Mouse (Mus musculus): ENCODE results near the gene Tacc2. TPM values are rescaled to one million over a fixed set of nuclear protein-coding genes. Genes with fewer than 3 reads are reported as not detected.
A peak's percentile ranks its signal among the peaks of the same experiment; 100 is the strongest.

Gene Tacc2
- polyA plus RNA-seq, 1 experiment from 2014 or later: 2.6 TPM

DNA sequence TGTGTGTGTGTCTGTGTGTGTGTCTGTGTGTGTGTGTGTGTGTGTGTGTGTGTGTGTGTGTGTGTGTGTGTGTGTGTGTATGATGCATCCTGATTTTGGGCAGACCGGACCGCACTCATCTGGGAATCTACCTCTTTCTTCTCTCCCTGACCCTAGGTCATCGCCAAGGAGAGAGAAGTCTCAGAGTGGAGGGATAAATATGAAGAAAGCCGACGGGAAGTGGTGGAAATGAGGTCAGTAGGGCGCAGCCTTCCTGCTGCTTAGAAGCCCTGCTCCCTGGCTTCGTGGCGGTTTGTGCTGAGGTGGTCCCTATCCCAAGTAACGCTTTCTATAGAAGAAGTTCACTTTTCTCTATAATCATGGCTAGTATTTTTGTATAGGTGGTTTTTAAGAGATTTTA lies 174.4 kb downstream of the Tacc2 start:
- no peak overlapping the region for H3K27ac ChIP-seq (replicated peaks)
- 52% methylated on average over 8 of the region's 9 CpGs for WGBS (ENCODE audit: insufficient replicate concordance)
- H3K27me3 ChIP-seq: no peaks in the 10 kb centered on the region
- H3K4me1 ChIP-seq (replicated peaks): no peaks in the 10 kb centered on the region
- no peaks in the 10 kb centered on the region for H3K9me3 ChIP-seq (replicated peaks)
- H3K4me2 ChIP-seq: no peak overlapping the region
- H3K9ac ChIP-seq: no peak overlapping the region
- no peaks in the 10 kb centered on the region for H3K36me3 ChIP-seq (replicated peaks)
- no peak overlapping the region for H3K4me3 ChIP-seq (replicated peaks)
- no peak for ATAC-seq (ENCODE audit: insufficient read depth)

DNA sequence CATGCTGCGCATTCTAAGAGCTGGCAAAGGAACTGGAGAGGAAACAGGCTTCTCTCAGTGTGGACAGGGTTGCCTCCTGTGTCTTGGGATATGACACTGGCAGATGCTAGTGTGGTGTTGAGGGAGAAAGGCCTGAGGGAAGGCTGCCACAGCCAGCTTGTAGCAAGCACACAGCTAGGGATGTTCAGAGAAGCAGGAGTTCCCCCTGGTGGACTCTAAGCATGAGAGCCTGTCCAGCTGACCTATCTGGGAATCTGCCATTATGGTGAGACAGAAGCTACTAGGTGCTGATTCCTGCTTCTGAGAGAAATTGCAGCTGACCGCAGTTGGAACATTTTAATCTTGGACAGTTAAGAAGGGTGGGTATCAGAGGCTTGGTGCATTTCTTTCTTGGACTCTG lies 177.6 kb downstream of the Tacc2 start:
- no peaks in the 10 kb centered on the region for H3K4me1 ChIP-seq (replicated peaks)
- no peaks in the 10 kb centered on the region for H3K36me3 ChIP-seq (replicated peaks)
- no peak overlapping the region for H3K27ac ChIP-seq (replicated peaks)
- no peak overlapping the region for H3K4me3 ChIP-seq (replicated peaks)
- H3K4me2 ChIP-seq: no peak overlapping the region
- WGBS (ENCODE audit: insufficient replicate concordance): 77% methylated on average over 2 of the region's 2 CpGs
- no peak overlapping the region for H3K9ac ChIP-seq
- no peaks in the 10 kb centered on the region for H3K9me3 ChIP-seq (replicated peaks)
- H3K27me3 ChIP-seq: no peaks in the 10 kb centered on the region
- ATAC-seq (ENCODE audit: insufficient read depth): no peak

- H3K9ac ChIP-seq: no peak overlapping the region
- H3K4me1 ChIP-seq (replicated peaks): no peaks in the 10 kb centered on the region
- no peak for ATAC-seq (ENCODE audit: insufficient read depth)
- H3K27ac ChIP-seq (replicated peaks): no peak overlapping the region
- no peak overlapping the region for H3K4me3 ChIP-seq (replicated peaks)
- H3K9me3 ChIP-seq (replicated peaks): no peaks in the 10 kb centered on the region
- WGBS (ENCODE audit: insufficient replicate concordance): 50% methylated on average over 7 of the region's 7 CpGs
- H3K36me3 ChIP-seq (replicated peaks): no peaks in the 10 kb centered on the region
- no peak overlapping the region for H3K4me2 ChIP-seq
- no peaks in the 10 kb centered on the region for H3K27me3 ChIP-seq
Observed at GRCm38 (mm10) chr7:130756343-130756835, 179.2 kb downstream of the Tacc2 start.

DNA sequence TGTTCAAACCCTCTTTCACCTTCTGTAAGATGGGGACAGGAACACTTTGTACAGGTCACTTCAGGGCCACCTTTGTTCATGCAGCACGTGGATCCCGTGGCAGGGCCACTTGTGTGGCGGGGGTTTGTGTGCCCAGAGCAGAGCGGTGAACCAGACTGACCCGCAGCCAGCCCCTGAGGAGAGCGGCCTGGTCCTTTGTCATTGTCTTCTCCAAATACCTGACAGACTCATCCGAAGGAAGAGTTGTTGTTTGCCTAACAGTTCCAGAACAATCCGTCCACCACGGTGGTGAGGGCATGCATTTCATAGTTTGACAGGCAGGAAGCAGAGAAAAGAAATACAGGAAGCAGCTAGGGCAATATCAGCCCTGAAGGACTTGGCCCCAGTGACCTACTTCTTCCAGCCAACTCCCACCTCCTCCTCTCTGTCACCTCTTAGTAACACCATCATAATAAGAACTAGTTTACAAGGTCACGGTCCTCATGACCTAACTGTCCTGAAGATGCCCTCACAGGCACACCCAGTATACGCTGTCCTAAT lies 180.2 kb downstream of the Tacc2 start:
- no peak for ATAC-seq (ENCODE audit: insufficient read depth)
- 54% methylated on average over 11 of the region's 11 CpGs for WGBS (ENCODE audit: insufficient replicate concordance)
- H3K9ac ChIP-seq: no peak overlapping the region
- no peak overlapping the region for H3K4me3 ChIP-seq (replicated peaks)
- no peak overlapping the region for H3K4me2 ChIP-seq
- no peaks in the 10 kb centered on the region for H3K36me3 ChIP-seq (replicated peaks)
- no peaks in the 10 kb centered on the region for H3K9me3 ChIP-seq (replicated peaks)
- H3K27me3 ChIP-seq: no peaks in the 10 kb centered on the region
- H3K27ac ChIP-seq (replicated peaks): no peak overlapping the region
- H3K4me1 ChIP-seq (replicated peaks): no peaks in the 10 kb centered on the region

GRCm38 (mm10) chr7:130762071-130762897 lies 185.0 kb downstream of the Tacc2 start:
- 37% methylated on average over 17 of the region's 17 CpGs for WGBS (ENCODE audit: insufficient replicate concordance)
- Histone ChIP-seq H3K4me2 (no peak overlapping the region), H3K4me1 (replicated peaks) (no peaks in the 10 kb centered on the region), H3K27me3 (no peaks in the 10 kb centered on the region), H3K9ac (no peak overlapping the region), H3K9me3 (replicated peaks) (no peaks in the 10 kb centered on the region), H3K4me3 (replicated peaks) (no peak overlapping the region), H3K36me3 (replicated peaks) (no peaks in the 10 kb centered on the region), H3K27ac (replicated peaks) (no peak overlapping the region)
- ATAC-seq (ENCODE audit: insufficient read depth): no peak

GRCm38 (mm10) chr7:130764160-130764559 lies 186.9 kb downstream of the Tacc2 start:
- H3K9ac ChIP-seq: no peak overlapping the region
- H3K36me3 ChIP-seq (replicated peaks): no peaks in the 10 kb centered on the region
- no peak overlapping the region for H3K27ac ChIP-seq (replicated peaks)
- H3K4me1 ChIP-seq (replicated peaks): no peaks in the 10 kb centered on the region
- no peak for ATAC-seq (ENCODE audit: insufficient read depth)
- no peaks in the 10 kb centered on the region for H3K27me3 ChIP-seq
- H3K4me3 ChIP-seq (replicated peaks): no peak overlapping the region
- 78% methylated on average over 17 of the region's 17 CpGs for WGBS (ENCODE audit: insufficient replicate concordance)
- H3K4me2 ChIP-seq: no peak overlapping the region
- no peaks in the 10 kb centered on the region for H3K9me3 ChIP-seq (replicated peaks)

- no peaks in the 10 kb centered on the region for H3K36me3 ChIP-seq (replicated peaks)
- no peaks in the 10 kb centered on the region for H3K9me3 ChIP-seq (replicated peaks)
- H3K9ac ChIP-seq: no peak overlapping the region
- H3K27me3 ChIP-seq: no peaks in the 10 kb centered on the region
- WGBS (ENCODE audit: insufficient replicate concordance): 66% methylated on average over 30 of the region's 30 CpGs
- no peak overlapping the region for H3K4me2 ChIP-seq
- ATAC-seq (ENCODE audit: insufficient read depth): no peak
- H3K27ac ChIP-seq (replicated peaks): no peak overlapping the region
- H3K4me1 ChIP-seq (replicated peaks): no peaks in the 10 kb centered on the region
- no peak overlapping the region for H3K4me3 ChIP-seq (replicated peaks)
Observed at GRCm38 (mm10) chr7:130766411-130767170, 189.4 kb downstream of the Tacc2 start.

DNA sequence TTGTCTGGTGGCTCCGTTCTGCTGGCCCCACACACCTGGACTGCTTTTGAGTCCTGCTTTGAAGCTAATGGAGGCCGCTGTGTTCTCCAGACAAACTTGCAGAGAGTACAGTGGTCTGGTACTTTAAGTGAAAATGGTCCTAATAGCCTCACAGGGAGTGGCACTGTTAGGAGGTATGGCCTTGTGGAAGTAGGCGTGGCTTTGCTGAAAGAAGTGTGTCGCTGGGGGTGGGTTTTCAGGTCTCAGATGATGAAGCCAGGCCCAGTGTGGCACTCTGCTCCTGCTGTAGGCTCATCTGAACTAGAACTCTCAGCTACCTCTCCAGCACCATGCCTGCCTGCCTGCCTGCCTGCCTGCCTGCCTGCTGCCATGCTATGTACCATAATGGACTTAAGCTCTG lies 190.9 kb downstream of the Tacc2 start:
- ATAC-seq (ENCODE audit: insufficient read depth): no peak
- Histone ChIP-seq H3K4me1 (replicated peaks) (no peaks in the 10 kb centered on the region; the same call in 1 of the 2 replicates), H3K36me3 (replicated peaks) (no peaks in the 10 kb centered on the region), H3K4me2 (no peak overlapping the region), H3K9ac (no peak overlapping the region), H3K27ac (replicated peaks) (no peak overlapping the region), H3K4me3 (replicated peaks) (no peak overlapping the region), H3K27me3 (no peaks in the 10 kb centered on the region), H3K9me3 (replicated peaks) (no peaks in the 10 kb centered on the region)
- WGBS (ENCODE audit: insufficient replicate concordance): 63% methylated on average over 4 of the region's 4 CpGs

- Histone ChIP-seq H3K9ac (no peak overlapping the region), H3K36me3 (replicated peaks) (no peaks in the 10 kb centered on the region), H3K4me1 (replicated peaks) (no peaks in the 10 kb centered on the region; the same call in 1 of the 2 replicates), H3K4me3 (replicated peaks) (no peak overlapping the region), H3K27me3 (no peaks in the 10 kb centered on the region), H3K9me3 (replicated peaks) (no peaks in the 10 kb centered on the region), H3K27ac (replicated peaks) (no peak overlapping the region), H3K4me2 (no peak overlapping the region)
- no peak for ATAC-seq (ENCODE audit: insufficient read depth)
- WGBS (ENCODE audit: insufficient replicate concordance): 18% methylated on average over 3 of the region's 3 CpGs
Observed at GRCm38 (mm10) chr7:130770707-130771106, 193.5 kb downstream of the Tacc2 start.

DNA sequence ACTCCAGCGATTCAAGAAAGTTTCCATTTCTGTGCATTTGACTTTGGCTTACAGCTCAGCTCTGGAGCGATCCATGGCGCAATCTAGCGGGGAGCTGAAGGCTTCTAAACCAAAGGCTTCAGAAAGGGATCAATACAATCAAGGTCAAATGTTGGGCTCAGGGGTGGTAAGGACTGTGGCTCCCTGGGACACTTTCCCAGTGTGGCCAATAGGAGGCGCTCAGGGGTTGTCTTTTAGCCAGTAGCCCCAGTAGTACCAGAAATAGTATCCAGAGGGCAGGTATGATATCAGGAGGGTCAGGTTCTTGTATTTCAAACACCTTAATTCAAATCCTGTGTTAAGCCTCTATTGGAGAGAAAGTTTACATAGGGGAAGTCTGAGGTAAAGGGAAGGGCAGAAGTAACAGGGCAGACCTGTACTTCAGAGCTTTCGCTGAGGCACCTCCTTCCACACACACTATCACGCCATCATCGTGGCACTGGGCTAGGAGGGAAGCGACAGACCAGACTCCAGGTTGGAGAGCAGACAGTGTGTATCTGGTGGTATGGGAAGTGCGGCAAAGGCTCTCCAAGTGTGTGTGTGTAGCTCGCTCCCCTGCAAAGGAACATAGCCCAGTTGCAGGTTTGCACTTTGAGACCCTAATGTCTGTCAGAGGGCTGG lies 196.1 kb downstream of the Tacc2 start:
- no peak overlapping the region for H3K4me3 ChIP-seq (replicated peaks)
- H3K9ac ChIP-seq: no peak overlapping the region
- H3K4me2 ChIP-seq: no peak overlapping the region
- H3K27ac ChIP-seq (replicated peaks): no peak overlapping the region
- ATAC-seq (ENCODE audit: insufficient read depth): peak; percentile 56; the same call in 1 of the 2 replicates
- H3K9me3 ChIP-seq (replicated peaks): no peaks in the 10 kb centered on the region
- 50% methylated on average over 11 of the region's 11 CpGs for WGBS (ENCODE audit: insufficient replicate concordance)
- no peaks in the 10 kb centered on the region for H3K27me3 ChIP-seq
- no peaks in the 10 kb centered on the region; the same call in 1 of the 2 replicates for H3K4me1 ChIP-seq (replicated peaks)
- no peaks in the 10 kb centered on the region for H3K36me3 ChIP-seq (replicated peaks)
